In genomic region chr6:38326596-38326995, GRCm38 (mm10) we compare ENCODE assay signal across 8 mouse cellular contexts. TPM values are rescaled to one million over a fixed set of nuclear protein-coding genes. Genes with fewer than 3 reads are reported as not detected.
DNase-seq lines count a peak whose midpoint lies in the region; ATAC-seq and TF ChIP-seq lines count a peak whose summit lies in the region.

No protein-coding gene starts in this region.

- intact Hi-C loops in gastrocnemius, adult 2 months (cut with DNase I) = no loop called here

- peaks cover 18% of the 10 kb centered on the region for H3K36me3 ChIP-seq in lung, postnatal 0 days (ENCODE audit: insufficient read depth, low read length)
- peaks cover 35% of the 10 kb centered on the region for H3K36me3 ChIP-seq in splenic B cell, adult 2 months (ENCODE audit: control insufficient read depth, insufficient read depth, low read length, poor library complexity, severe bottlenecking)

- H3K9me3 ChIP-seq in lung, postnatal 0 days (ENCODE audit: low read length) = no peaks in the 10 kb centered on the region

- no peak for TF ChIP-seq EP300 in lung, postnatal 0 days (IDR thresholded peaks at IDR 0.05)

- no peak overlapping the region for H3K9ac ChIP-seq in lung, postnatal 0 days (replicated peaks; ENCODE audit: low read depth)

- peak; percentile 64 for TF ChIP-seq CTCF in gastrocnemius, adult 2 months (IDR thresholded peaks at IDR 0.05)
- TF ChIP-seq CTCF in layer of hippocampus, adult 2 months (conservative IDR thresholded peaks at IDR 0.05) = peak; percentile 87
- peak; percentile 90 for TF ChIP-seq CTCF in lung, postnatal 0 days (IDR thresholded peaks at IDR 0.05)

- peak; percentile 51 for ATAC-seq in CD4-positive, CD25-positive, alpha-beta regulatory T cell, adult 4 months
- peak; percentile 50; the same call in 1 of the 2 replicates for ATAC-seq in lung, postnatal 0 days

- peak; percentile 30 for DNase-seq in gastrocnemius, adult 2 months
- DNase-seq in gastrocnemius, postnatal 25 days = no peak
- DNase-seq in cerebellum, postnatal 10 days = peak; percentile 76 to 77
- DNase-seq in frontal cortex, postnatal 25 days (ENCODE audit: low spot score in 2 of 2) = peak; percentile 25 to 38
- peak; percentile 38 to 69 for DNase-seq in layer of hippocampus, adult 2 months (ENCODE audit: low spot score in 2 of 2)
- DNase-seq in lung, postnatal 0 days (ENCODE audit: low spot score) = peak; percentile 72
- DNase-seq in splenic B cell, adult 2 months (ENCODE audit: low read depth, low spot score) = peak; percentile 52

- 27% methylated on average over 4 of the region's 4 CpGs for WGBS in lung, postnatal 0 days

- no peak overlapping the region for H3K4me2 ChIP-seq in lung, postnatal 0 days (replicated peaks; ENCODE audit: low read depth, low read length)

- no peaks in the 10 kb centered on the region for H3K27me3 ChIP-seq in lung, postnatal 0 days (replicated peaks; ENCODE audit: insufficient read depth, low read length)
- H3K27me3 ChIP-seq in splenic B cell, adult 2 months (ENCODE audit: control insufficient read depth, insufficient read depth, low read length, poor library complexity, severe bottlenecking) = no peaks in the 10 kb centered on the region

- no peak overlapping the region for H3K27ac ChIP-seq in gastrocnemius, adult 2 months
- H3K27ac ChIP-seq in layer of hippocampus, adult 2 months = no peak overlapping the region
- H3K27ac ChIP-seq in lung, postnatal 0 days (ENCODE audit: low read length) = no peak overlapping the region

- no peak overlapping the region for H3K4me3 ChIP-seq in gastrocnemius, adult 2 months
- H3K4me3 ChIP-seq in layer of hippocampus, adult 2 months = no peak overlapping the region
- no peak overlapping the region for H3K4me3 ChIP-seq in lung, postnatal 0 days (ENCODE audit: low read depth, low read length)

- H3K4me1 ChIP-seq in lung, postnatal 0 days (ENCODE audit: insufficient read depth, low read depth, low read length) = no peaks in the 10 kb centered on the region

RNA-seq across cellular contexts. Expression of gene Zc3hav1l, which starts 27.5 kb away (rescaled TPM):
- total RNA-seq in gastrocnemius, adult 2 months (2021) = under 1 TPM; 0.31 to 0.61 TPM
- 1 to 10 TPM in 1 of 2 experiments, under 1 TPM in 1; 0.84 to 1.0 TPM for total RNA-seq in gastrocnemius, postnatal 25 days (2021)
- under 1 TPM; 0.38 to 0.55 TPM for polyA plus RNA-seq in CD4-positive, CD25-positive, alpha-beta regulatory T cell, adult 4 months (2017; shearing (Covaris generic))
- 1 to 10 TPM; 4.5 TPM for total RNA-seq in layer of hippocampus, adult 2 months (2021)
- 2.1 and 2.6 TPM in 2 replicates for polyA plus RNA-seq in lung, postnatal 0 days (2015; fragmentation: Nextera tagmentation; extraction: Ambion mirVana)

RNA-seq across cellular contexts. Expression of gene Zc3hav1, which starts 27.8 kb away (rescaled TPM):
- 1 to 10 TPM; 6.4 to 6.7 TPM for total RNA-seq in gastrocnemius, adult 2 months (2021)
- total RNA-seq in gastrocnemius, postnatal 25 days (2021) = 1 to 10 TPM; 5.1 to 6.9 TPM
- polyA plus RNA-seq in CD4-positive, CD25-positive, alpha-beta regulatory T cell, adult 4 months (2017; shearing (Covaris generic)) = 100 to 1,000 TPM; 189 to 215 TPM
- 1 to 10 TPM; 3.1 to 3.9 TPM for total RNA-seq in layer of hippocampus, adult 2 months (2021)
- 18.1 TPM in 2 replicates for polyA plus RNA-seq in lung, postnatal 0 days (2015; fragmentation: Nextera tagmentation; extraction: Ambion mirVana)

RNA-seq across cellular contexts. Expression of gene Ttc26, which starts 54.7 kb away (rescaled TPM):
- total RNA-seq in gastrocnemius, adult 2 months (2021) = 1 to 10 TPM; 1.3 to 1.4 TPM
- 1 to 10 TPM; 1.1 to 1.7 TPM for total RNA-seq in gastrocnemius, postnatal 25 days (2021)
- polyA plus RNA-seq in CD4-positive, CD25-positive, alpha-beta regulatory T cell, adult 4 months (2017; shearing (Covaris generic)) = not detected
- 10 to 100 TPM; 11.5 to 12.2 TPM for total RNA-seq in layer of hippocampus, adult 2 months (2021)
- polyA plus RNA-seq in lung, postnatal 0 days (2015; fragmentation: Nextera tagmentation; extraction: Ambion mirVana) = 2.3 and 2.9 TPM in 2 replicates

Comparison
In these comparisons a context has a peak if more than half of its experiments do, and no peak if none do; other contexts are left out.
1. RNA of gene Ttc26, which starts 54.7 kb away (total RNA-seq): 11.5 to 12.2 TPM in layer of hippocampus, adult 2 months; 1.1 to 1.7 TPM in gastrocnemius, postnatal 25 days and 1.3 to 1.4 TPM in gastrocnemius, adult 2 months; every median in the first group is over 4 times any median in the second.
2. Peak in every context shown above with its lines, with median percentiles within 50 percentile points of each other: CTCF ChIP-seq.